Mouse (Mus musculus): ENCODE results near the gene Dnmt3l. TPM values are rescaled to one million over a fixed set of nuclear protein-coding genes. Genes with fewer than 3 reads are reported as not detected.
A peak's percentile ranks its signal among the peaks of the same experiment; 100 is the strongest.

The Dnmt3l gene
- polyA plus RNA-seq, 1 experiment from 2014 or later = not detected

GRCm38 (mm10) chr10:78100989-78101780 lies 59.4 kb downstream of the Dnmt3l start:
- Histone ChIP-seq H3K9ac (ENCODE audit: low read depth, low read length) (peak overlapping the region; percentile 25; the same call in 1 of the 2 replicates), H3K27ac (ENCODE audit: low read length) (no peak overlapping the region), H3K27me3 (ENCODE audit: control insufficient read depth, insufficient read depth, low read depth, low read length) (no peaks in the 10 kb centered on the region), H3K4me2 (ENCODE audit: low read length) (peak overlapping the region; percentile 63), H3K36me3 (ENCODE audit: control insufficient read depth, insufficient read depth, low read length) (no peaks in the 10 kb centered on the region), H3K4me1 (ENCODE audit: control insufficient read depth, insufficient read depth, low read length) (no peaks in the 10 kb centered on the region), H3K4me3 (ENCODE audit: low read depth, low read length) (peak overlapping the region; percentile 26), H3K9me3 (replicated peaks; ENCODE audit: control insufficient read depth, low read length, poor library complexity, severe bottlenecking) (no peaks in the 10 kb centered on the region)
- peak; percentile 91 for ATAC-seq
- WGBS = 36% methylated on average over 16 of the region's 16 CpGs

DNA sequence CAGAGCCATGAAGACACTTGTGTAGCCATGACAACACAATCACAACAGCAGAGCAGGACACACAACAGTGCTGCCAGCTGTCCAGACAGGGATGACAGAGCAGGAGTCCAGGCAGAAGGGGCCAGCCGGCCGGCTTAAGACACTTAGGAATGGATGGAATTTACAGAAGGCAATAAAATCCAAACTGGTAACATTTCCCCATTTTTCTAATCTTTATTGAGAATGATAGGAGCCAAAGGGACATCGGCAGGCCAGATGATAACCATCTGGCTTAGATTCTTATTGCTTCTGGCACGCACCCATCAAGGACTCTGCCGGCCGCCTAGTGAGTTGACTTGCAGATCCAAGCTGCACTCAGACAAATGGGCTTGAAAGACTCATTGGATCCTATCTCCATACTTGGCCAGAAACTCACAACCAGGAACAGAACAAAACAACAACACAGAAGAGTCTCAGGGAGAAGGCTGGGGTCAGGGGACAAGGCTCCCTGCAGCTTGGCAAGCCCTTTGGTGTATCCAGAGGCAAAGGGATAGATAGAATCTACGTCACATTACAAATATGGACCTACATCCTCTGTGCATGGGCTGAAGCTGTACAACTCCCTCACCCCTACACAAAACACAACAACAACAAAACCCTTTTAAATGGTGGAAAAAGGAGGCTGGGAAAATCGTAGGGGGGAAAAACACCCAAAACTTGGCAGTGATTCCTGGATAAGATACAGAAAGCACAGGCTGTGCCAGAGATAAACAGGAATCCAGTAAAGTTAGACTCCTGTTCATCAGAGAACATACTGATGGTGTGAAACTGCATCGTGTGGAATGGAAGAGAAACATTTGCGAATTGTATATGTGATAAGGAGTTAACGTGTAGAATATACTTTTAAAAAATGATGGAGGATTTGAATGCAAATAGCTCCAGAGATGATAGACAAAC lies 63.1 kb downstream of the Dnmt3l start:
- 78% methylated on average over 11 of the region's 11 CpGs for WGBS
- Histone ChIP-seq H3K27ac (ENCODE audit: low read length) (no peak overlapping the region), H3K4me3 (ENCODE audit: low read depth, low read length) (no peak overlapping the region), H3K4me2 (ENCODE audit: low read length) (no peak overlapping the region), H3K4me1 (ENCODE audit: control insufficient read depth, insufficient read depth, low read length) (no peaks in the 10 kb centered on the region), H3K27me3 (ENCODE audit: control insufficient read depth, insufficient read depth, low read depth, low read length) (no peaks in the 10 kb centered on the region), H3K9me3 (replicated peaks; ENCODE audit: control insufficient read depth, low read length, poor library complexity, severe bottlenecking) (no peaks in the 10 kb centered on the region), H3K9ac (ENCODE audit: low read depth, low read length) (no peak overlapping the region), H3K36me3 (ENCODE audit: control insufficient read depth, insufficient read depth, low read length) (no peaks in the 10 kb centered on the region)
- ATAC-seq = no peak

DNA sequence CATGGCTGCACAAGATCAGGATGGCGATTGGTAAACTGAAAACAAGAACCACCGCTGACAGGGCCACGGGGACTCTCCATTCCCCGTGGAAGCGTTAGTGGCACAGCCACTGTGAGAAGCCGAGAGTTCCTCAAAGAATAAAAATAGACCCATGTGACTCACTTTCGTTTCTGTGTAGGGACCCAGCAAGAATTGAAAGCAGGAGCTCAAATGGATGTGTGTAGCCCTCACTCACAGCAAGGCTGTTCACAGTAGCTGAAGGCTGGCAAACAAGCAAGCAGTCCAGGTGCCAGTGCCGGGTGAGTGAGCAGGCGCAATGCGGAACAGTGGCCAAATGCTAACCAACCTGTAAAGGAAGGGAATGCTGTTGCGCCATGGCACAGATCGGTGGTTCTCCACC lies 63.8 kb downstream of the Dnmt3l start:
- WGBS = 81% methylated on average over 12 of the region's 12 CpGs
- no peaks in the 10 kb centered on the region for H3K36me3 ChIP-seq (ENCODE audit: control insufficient read depth, insufficient read depth, low read length)
- no peaks in the 10 kb centered on the region for H3K9me3 ChIP-seq (replicated peaks; ENCODE audit: control insufficient read depth, low read length, poor library complexity, severe bottlenecking)
- H3K4me2 ChIP-seq (ENCODE audit: low read length) = no peak overlapping the region
- H3K27me3 ChIP-seq (ENCODE audit: control insufficient read depth, insufficient read depth, low read depth, low read length) = no peaks in the 10 kb centered on the region
- no peaks in the 10 kb centered on the region for H3K4me1 ChIP-seq (ENCODE audit: control insufficient read depth, insufficient read depth, low read length)
- H3K27ac ChIP-seq (ENCODE audit: low read length) = no peak overlapping the region
- no peak for ATAC-seq
- H3K4me3 ChIP-seq (ENCODE audit: low read depth, low read length) = no peak overlapping the region
- H3K9ac ChIP-seq (ENCODE audit: low read depth, low read length) = no peak overlapping the region

Other genes with a start within 250 kb of the Dnmt3l start
- not detected in 2 replicates for gene Gm9639, start 246.9 kb upstream of the Dnmt3l start, polyA plus RNA-seq (2015; fragmentation: Nextera tagmentation; extraction: Ambion mirVana)
- gene Gm19668, start 242.8 kb upstream of the Dnmt3l start, polyA plus RNA-seq (2015; fragmentation: Nextera tagmentation; extraction: Ambion mirVana) = not detected in 2 replicates
- not detected in 2 replicates for gene Gm9507, start 230.1 kb upstream of the Dnmt3l start, polyA plus RNA-seq (2015; fragmentation: Nextera tagmentation; extraction: Ambion mirVana)
- not detected in 2 replicates for gene Gm2696, start 227.3 kb upstream of the Dnmt3l start, polyA plus RNA-seq (2015; fragmentation: Nextera tagmentation; extraction: Ambion mirVana)
- not detected in 2 replicates for gene Krtap10-4, start 214.9 kb upstream of the Dnmt3l start, polyA plus RNA-seq (2015; fragmentation: Nextera tagmentation; extraction: Ambion mirVana)
- gene Krtap10-10, start 206.0 kb upstream of the Dnmt3l start, polyA plus RNA-seq (2015; fragmentation: Nextera tagmentation; extraction: Ambion mirVana) = not detected in 2 replicates
- gene Gm36176, start 195.1 kb upstream of the Dnmt3l start, polyA plus RNA-seq (2015; fragmentation: Nextera tagmentation; extraction: Ambion mirVana) = not detected in 2 replicates
- gene Gm10318, start 189.1 kb upstream of the Dnmt3l start, polyA plus RNA-seq (2015; fragmentation: Nextera tagmentation; extraction: Ambion mirVana) = not detected in 2 replicates
- gene Gm3285, start 180.0 kb upstream of the Dnmt3l start, polyA plus RNA-seq (2015; fragmentation: Nextera tagmentation; extraction: Ambion mirVana) = not detected in 2 replicates
- gene Lrrc3, start 139.4 kb upstream of the Dnmt3l start, polyA plus RNA-seq (2015; fragmentation: Nextera tagmentation; extraction: Ambion mirVana) = 25.4 and 28.7 TPM in 2 replicates
- 6.3 and 6.4 TPM in 2 replicates for gene Trpm2, start 71.4 kb upstream of the Dnmt3l start, polyA plus RNA-seq (2015; fragmentation: Nextera tagmentation; extraction: Ambion mirVana)
- gene 1810043G02Rik, start 63.4 kb upstream of the Dnmt3l start, polyA plus RNA-seq (2015; fragmentation: Nextera tagmentation; extraction: Ambion mirVana) = 47.9 and 48.1 TPM in 2 replicates
- gene Pfkl, start 31.9 kb upstream of the Dnmt3l start, polyA plus RNA-seq (2015; fragmentation: Nextera tagmentation; extraction: Ambion mirVana) = 129 and 133 TPM in 2 replicates
- 0.11 and 0.19 TPM in 2 replicates for gene Aire, start 1.7 kb downstream of the Dnmt3l start, polyA plus RNA-seq (2015; fragmentation: Nextera tagmentation; extraction: Ambion mirVana)
- 0.52 and 0.64 TPM in 2 replicates for gene Icosl, start 27.4 kb downstream of the Dnmt3l start, polyA plus RNA-seq (2015; fragmentation: Nextera tagmentation; extraction: Ambion mirVana)
- gene D10Jhu81e, start 127.8 kb downstream of the Dnmt3l start, polyA plus RNA-seq (2015; fragmentation: Nextera tagmentation; extraction: Ambion mirVana) = 24.9 and 34.2 TPM in 2 replicates
- gene Pwp2, start 143.2 kb downstream of the Dnmt3l start, polyA plus RNA-seq (2015; fragmentation: Nextera tagmentation; extraction: Ambion mirVana) = 18.1 and 19.0 TPM in 2 replicates
- gene Trappc10, start 202.7 kb downstream of the Dnmt3l start, polyA plus RNA-seq (2015; fragmentation: Nextera tagmentation; extraction: Ambion mirVana) = 22.4 and 27.1 TPM in 2 replicates